Mouse (Mus musculus) G1E (cell line): Measurements from ENCODE around the gene Ephb3. TPM values are rescaled to one million over a fixed set of nuclear protein-coding genes. Genes with fewer than 3 reads are reported as not detected.

Source experiments
- ATAC-seq: 2 replicates; pipeline ENCODE4 v1.8.0; 2016; ENCODE audit warnings: mild to moderate bottlenecking; ENCODE audit not compliant: insufficient number of reproducible peaks, poor library complexity, low FRiP score, severe bottlenecking; ENCODE audit errors: extremely low read depth
- DNase-seq: peaks from one replicate; pipeline ENCODE4 v3.0.0; 2012; ENCODE audit warnings: low spot score
- H3K27me3 ChIP-seq: 2 replicates; pipeline ENCODE4 v1.6.1; 2012; ENCODE audit warnings: mild to moderate bottlenecking, low read length, inconsistent platforms; ENCODE audit not compliant: insufficient read depth
- H3K36me3 ChIP-seq: replicated peaks from 2 replicates; pipeline ENCODE3; 2012; ENCODE audit warnings: mild to moderate bottlenecking, inconsistent platforms
- H3K4me1 ChIP-seq: 2 replicates; pipeline ENCODE4 v1.6.1; 2012; ENCODE audit warnings: low read depth, low read length, inconsistent platforms, mixed read lengths; ENCODE audit not compliant: insufficient read depth
- H3K4me3 ChIP-seq: 2 replicates; pipeline ENCODE4 v1.5.1; 2012; ENCODE audit warnings: low read depth, mild to moderate bottlenecking, inconsistent platforms, low read length, moderate library complexity, mixed read lengths
- H3K9me3 ChIP-seq: replicated peaks from 2 replicates; pipeline ENCODE4 v1.6.1; 2012; ENCODE audit warnings: inconsistent platforms
- CTCF ChIP-seq: IDR thresholded peaks from 2 replicates; pipeline ENCODE4 v1.5.1; 2012; ENCODE audit warnings: low read depth, low read length, inconsistent platforms, mixed read lengths
- GATA1 ChIP-seq: IDR thresholded peaks from 2 replicates; pipeline ENCODE4 v1.6.1; 2012; ENCODE audit warnings: borderline replicate concordance, low read length, inconsistent platforms, mixed read lengths
- GATA2 ChIP-seq: IDR thresholded peaks from 2 replicates; pipeline ENCODE4 v1.6.1; 2012; ENCODE audit warnings: low read depth, low read length, inconsistent platforms, borderline replicate concordance
- POLR2AphosphoS5 ChIP-seq: IDR thresholded peaks from 2 replicates; pipeline ENCODE4 v1.6.1; 2012; ENCODE audit warnings: low read depth, low read length, inconsistent platforms; ENCODE audit not compliant: insufficient replicate concordance
- TAL1 ChIP-seq: conservative IDR thresholded peaks from 2 replicates; pipeline ENCODE4 v1.6.1; 2012; ENCODE audit warnings: low read depth, low read length, inconsistent platforms, mixed read lengths
- polyA plus RNA-seq: library from polyadenylated mRNA; stranded (reverse); fragments of >175 nt; gene quantifications from 2 replicates; pipeline ENCODE4 v1.2.3, GENCODE M21; 2012
- total RNA-seq, 2 experiments: library from RNA; stranded (forward) in 1 of 2; stranded (reverse) in 1 of 2; fragments of 200-1000 nt in 1 of 2; fragments of >200 nt in 1 of 2; fragmentation: Nextera tagmentation in 1 of 2; gene quantifications; 2 replicates each; pipeline ENCODE4 v1.2.3; 2014 to 2017

Ephb3 gene
- total and polyA plus RNA-seq, 3 experiments = 0.82 TPM; not detected in 2

- Histone ChIP-seq H3K36me3 (no peaks in the 10 kb centered on the region), H3K4me1 (no peaks in the 10 kb centered on the region), H3K27me3 (peaks cover 13% of the 10 kb centered on the region; the same call in 1 of the 2 replicates), H3K4me3 (no peak overlapping the region), H3K9me3 (no peaks in the 10 kb centered on the region)
- ATAC-seq (no peak), DNase-seq (no peak)
- TF ChIP-seq POLR2AphosphoS5 (no peak), GATA2 (no peak), CTCF (no peak), TAL1 (no peak)
These were observed 41.4 kb downstream of the Ephb3 start for GRCm38 (mm10) chr16:21245931-21246390.

GRCm38 (mm10) chr16:21246391-21247036, 42.0 kb downstream of the Ephb3 start:
- TF ChIP-seq GATA2 = no peak
- TF ChIP-seq CTCF = no peak
- TF ChIP-seq POLR2AphosphoS5 = no peak
- TF ChIP-seq TAL1 = no peak
- no peak for TF ChIP-seq GATA1
- no peaks in the 10 kb centered on the region for H3K36me3 ChIP-seq
- peaks cover 13% of the 10 kb centered on the region; the same call in 1 of the 2 replicates for H3K27me3 ChIP-seq
- H3K4me1 ChIP-seq = no peaks in the 10 kb centered on the region
- H3K4me3 ChIP-seq = no peak overlapping the region
- no peak for DNase-seq
- no peaks in the 10 kb centered on the region for H3K9me3 ChIP-seq
- no peak for ATAC-seq

GRCm38 (mm10) chr16:21247037-21247432, 42.5 kb downstream of the Ephb3 start:
- TF ChIP-seq GATA1 (no peak), GATA2 (no peak), POLR2AphosphoS5 (no peak), TAL1 (no peak), CTCF (no peak)
- H3K4me3 ChIP-seq = no peak overlapping the region
- H3K4me1 ChIP-seq = no peaks in the 10 kb centered on the region
- peaks cover 13% of the 10 kb centered on the region; the same call in 1 of the 2 replicates for H3K27me3 ChIP-seq
- no peak for DNase-seq
- ATAC-seq = no peak
- H3K36me3 ChIP-seq = no peaks in the 10 kb centered on the region
- H3K9me3 ChIP-seq = no peaks in the 10 kb centered on the region

GRCm38 (mm10) chr16:21247871-21248712, 43.5 kb downstream of the Ephb3 start:
- DNase-seq (no peak), ATAC-seq (no peak)
- Histone ChIP-seq H3K27me3 (peaks cover 13% of the 10 kb centered on the region; the same call in 1 of the 2 replicates), H3K4me1 (no peaks in the 10 kb centered on the region), H3K4me3 (no peak overlapping the region), H3K36me3 (no peaks in the 10 kb centered on the region), H3K9me3 (no peaks in the 10 kb centered on the region)
- TF ChIP-seq GATA1 = no peak
- TF ChIP-seq CTCF = no peak
- no peak for TF ChIP-seq TAL1
- no peak for TF ChIP-seq GATA2
- TF ChIP-seq POLR2AphosphoS5 = no peak

- Histone ChIP-seq H3K9me3 (no peaks in the 10 kb centered on the region), H3K36me3 (no peaks in the 10 kb centered on the region), H3K27me3 (peaks cover 13% of the 10 kb centered on the region; the same call in 1 of the 2 replicates), H3K4me3 (no peak overlapping the region), H3K4me1 (no peaks in the 10 kb centered on the region)
- ATAC-seq (no peak), DNase-seq (no peak)
- TF ChIP-seq GATA1 = no peak
- TF ChIP-seq GATA2 = no peak
- TF ChIP-seq CTCF = no peak
- TF ChIP-seq POLR2AphosphoS5 = no peak
- no peak for TF ChIP-seq TAL1
These were observed 44.4 kb downstream of the Ephb3 start for GRCm38 (mm10) chr16:21248713-21249531.

- H3K4me3 ChIP-seq = no peak overlapping the region
- H3K4me1 ChIP-seq = no peaks in the 10 kb centered on the region
- H3K27me3 ChIP-seq = peaks cover 2% of the 10 kb centered on the region; the same call in 1 of the 2 replicates
- no peaks in the 10 kb centered on the region for H3K9me3 ChIP-seq
- no peaks in the 10 kb centered on the region for H3K36me3 ChIP-seq
- ATAC-seq (no peak), DNase-seq (no peak)
- no peak for TF ChIP-seq POLR2AphosphoS5
- no peak for TF ChIP-seq GATA1
- no peak for TF ChIP-seq TAL1
- TF ChIP-seq CTCF = no peak
- no peak for TF ChIP-seq GATA2
These were observed 47.9 kb downstream of the Ephb3 start for GRCm38 (mm10) chr16:21252401-21252955.
